In the genomic region with DNA sequence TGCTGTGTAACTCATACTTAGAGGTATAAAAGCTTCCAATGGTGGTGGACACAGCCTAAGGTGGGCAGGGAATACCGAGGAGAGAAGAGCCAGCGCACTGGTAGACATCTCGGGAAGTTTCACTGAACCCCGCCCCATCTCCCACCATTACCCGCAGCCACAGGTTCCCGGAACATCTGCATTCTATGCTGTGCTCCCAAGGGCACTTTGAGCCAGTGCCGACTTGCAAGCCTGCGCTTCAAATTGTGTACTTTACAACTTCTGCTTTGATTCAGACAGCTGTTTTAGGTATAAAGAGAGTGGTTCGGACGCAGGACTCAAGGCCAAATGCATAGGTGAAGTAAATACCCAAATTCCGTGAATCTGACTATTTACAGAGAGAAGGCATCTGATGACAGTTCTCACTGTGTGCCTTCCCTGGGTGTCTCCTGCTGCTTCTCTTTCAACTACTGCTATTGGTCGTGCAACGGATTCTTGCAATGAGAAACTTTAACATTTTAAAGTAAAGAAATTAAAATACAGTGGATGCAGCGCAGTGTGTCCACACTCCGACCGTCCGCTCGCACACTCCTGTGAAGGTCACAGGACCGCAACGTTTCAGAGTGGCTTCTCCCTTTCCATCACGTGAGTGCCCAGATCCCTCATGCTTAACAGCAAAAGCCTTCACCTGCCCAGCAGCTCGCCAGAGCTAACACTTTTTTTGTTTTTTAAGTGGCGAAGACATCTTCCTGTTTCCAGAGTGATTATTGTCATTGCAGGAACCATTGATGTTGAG, we compare ENCODE assay signal across 14 mouse cellular contexts.
"Had no signal": no experiment of that assay in that cellular context is flagged by ENCODE, and none has a peak within 500 bp of the region (broad histone marks: within the 10 kb centered on the region; RNA-seq: fewer than 3 reads in every experiment).

No protein-coding gene starts in this region.

- H3K36me3 ChIP-seq: limb, embryonic 15.5 days; liver, embryonic 12.5 days; midbrain, embryonic 10.5 days; neural tube, embryonic 12.5 days had no signal

- H3K9me3 ChIP-seq: limb, embryonic 15.5 days; liver, embryonic 12.5 days; midbrain, embryonic 10.5 days; neural tube, embryonic 12.5 days had no signal

- ATAC-seq: liver, embryonic 12.5 days had no signal

- H3K4me1 ChIP-seq: limb, embryonic 15.5 days; liver, embryonic 12.5 days; midbrain, embryonic 10.5 days; neural tube, embryonic 12.5 days had no signal

- H3K27ac ChIP-seq: limb, embryonic 15.5 days; liver, embryonic 12.5 days; midbrain, embryonic 10.5 days; neural tube, embryonic 12.5 days; stomach, postnatal 0 days had no signal

- H3K4me3 ChIP-seq: limb, embryonic 15.5 days; liver, embryonic 12.5 days; midbrain, embryonic 10.5 days; neural tube, embryonic 12.5 days had no signal

- H3K9ac ChIP-seq: limb, embryonic 15.5 days; liver, embryonic 12.5 days; lung, embryonic 14.5 days; neural tube, embryonic 12.5 days had no signal

- H3K4me2 ChIP-seq: limb, embryonic 15.5 days; liver, embryonic 12.5 days; lung, embryonic 14.5 days; neural tube, embryonic 12.5 days had no signal

- DNase-seq: kidney, postnatal 25 days; layer of hippocampus, adult 9-11 months; layer of hippocampus, postnatal 36 days; lung, postnatal 10 days; lung, postnatal 4 days; midbrain, embryonic 14.5 days; thymus, adult 2 months; thymus, postnatal 25 days had no signal

- H3K27me3 ChIP-seq: limb, embryonic 15.5 days; liver, embryonic 12.5 days; neural tube, embryonic 12.5 days had no signal
